Mouse (Mus musculus) ES-E14 (cell line): ENCODE data around the gene D3Ertd751e.

Source experiments
- CHD2 ChIP-seq: IDR thresholded peaks from 2 replicates; pipeline ENCODE4 v1.6.1; 2014; ENCODE audit warnings: mild to moderate bottlenecking, low read depth, low read length, inconsistent platforms
- ZC3H11A ChIP-seq: IDR thresholded peaks from 2 replicates; pipeline ENCODE4 v1.6.1; 2012; ENCODE audit warnings: low read depth, mild to moderate bottlenecking, inconsistent platforms, low read length, borderline replicate concordance
- ZNF384 ChIP-seq: IDR thresholded peaks from 2 replicates; pipeline ENCODE4 v1.6.1; 2012; ENCODE audit warnings: low read depth, low read length, inconsistent platforms

- TF ChIP-seq CHD2, result no peak
- TF ChIP-seq ZNF384, result no peak
- TF ChIP-seq ZC3H11A, result no peak
These were observed 70.0 kb downstream of the D3Ertd751e start for GRCm38 (mm10) chr3:41812447-41812846.
